Mouse (Mus musculus) forebrain, postnatal 0 days (tissue): ENCODE results near the gene Dhx29. TPM values are rescaled to one million over a fixed set of nuclear protein-coding genes. Genes with fewer than 3 reads are reported as not detected.

Experiments used
- ATAC-seq: fragments of 200-750 bp; cut with Nextera tagmentation; 2 replicates; pipeline ENCODE4 v1.8.0; 2017; ENCODE audit warnings: mild to moderate bottlenecking, moderate library complexity
- DNase-seq: peaks from one replicate; pipeline ENCODE4 v3.0.0-alpha.2; 2015
- H3K27ac ChIP-seq: fragments of 300-500 bp; sonication (generic); 2 replicates; pipeline ENCODE4 v1.5.1; 2014; ENCODE audit warnings: low read depth, mild to moderate bottlenecking, antibody characterized with exemption, low read length, moderate library complexity, mixed read lengths
- H3K27me3 ChIP-seq: fragments of 300-500 bp; sonication (generic); 2 replicates; pipeline ENCODE4 v1.6.1; 2014; ENCODE audit warnings: mild to moderate bottlenecking, low read length, mixed read lengths; ENCODE audit not compliant: insufficient read depth
- H3K36me3 ChIP-seq: fragments of 300-500 bp; sonication (generic); 2 replicates; pipeline ENCODE4 v1.6.1; 2014; ENCODE audit warnings: mild to moderate bottlenecking, moderate library complexity; ENCODE audit not compliant: insufficient read depth
- H3K4me1 ChIP-seq: fragments of 300-500 bp; sonication (generic); 2 replicates; pipeline ENCODE4 v1.6.1; 2014; ENCODE audit warnings: antibody characterized with exemption; ENCODE audit not compliant: insufficient read depth
- H3K4me2 ChIP-seq: fragments of 300-500 bp; sonication (generic); 2 replicates; pipeline ENCODE4 v1.6.1; 2014; ENCODE audit warnings: low read depth, mild to moderate bottlenecking, moderate library complexity
- H3K4me3 ChIP-seq: fragments of 300-500 bp; sonication (generic); 2 replicates; pipeline ENCODE4 v1.5.1; 2014; ENCODE audit warnings: low read depth, low read length, mixed read lengths
- H3K9ac ChIP-seq: fragments of 300-500 bp; sonication (generic); 2 replicates; pipeline ENCODE4 v1.6.1; 2014; ENCODE audit warnings: mild to moderate bottlenecking
- H3K9me3 ChIP-seq: fragments of 300-500 bp; sonication (generic); 2 replicates; pipeline ENCODE4 v1.6.1; 2016; ENCODE audit warnings: low read length
- CTCF ChIP-seq: sonication (generic); IDR thresholded peaks from 2 replicates; pipeline ENCODE4 v1.5.1; 2016; ENCODE audit warnings: antibody characterized with exemption, control low read depth, low read depth
- WGBS: fragments of 180-500 bp; shearing (Covaris S2); extraction: QIAGEN DNeasy Blood & Tissue Kit; methylation state at CpG from one replicate; pipeline ENCODE4 v1.1.7; 2014; 5-methylcytosine and 5-hydroxymethylcytosine counted together
- polyA plus RNA-seq: library from polyadenylated mRNA; unstranded; fragments of >200 nt; fragmentation: Nextera tagmentation; extraction: Ambion mirVana; gene quantifications from 2 replicates; pipeline ENCODE4 v1.2.1, GENCODE M21; 2015
- total RNA-seq: library from RNA; depleted of rRNA; stranded (reverse); fragments of >200 nt; gene quantifications from 2 replicates; pipeline ENCODE4 v1.2.3, GENCODE M21; 2014; rRNA removed

Dhx29 gene
- 24.9 and 33.6 TPM in 2 replicates for total RNA-seq
- 19.3 and 25.5 TPM in 2 replicates for polyA plus RNA-seq

DNA sequence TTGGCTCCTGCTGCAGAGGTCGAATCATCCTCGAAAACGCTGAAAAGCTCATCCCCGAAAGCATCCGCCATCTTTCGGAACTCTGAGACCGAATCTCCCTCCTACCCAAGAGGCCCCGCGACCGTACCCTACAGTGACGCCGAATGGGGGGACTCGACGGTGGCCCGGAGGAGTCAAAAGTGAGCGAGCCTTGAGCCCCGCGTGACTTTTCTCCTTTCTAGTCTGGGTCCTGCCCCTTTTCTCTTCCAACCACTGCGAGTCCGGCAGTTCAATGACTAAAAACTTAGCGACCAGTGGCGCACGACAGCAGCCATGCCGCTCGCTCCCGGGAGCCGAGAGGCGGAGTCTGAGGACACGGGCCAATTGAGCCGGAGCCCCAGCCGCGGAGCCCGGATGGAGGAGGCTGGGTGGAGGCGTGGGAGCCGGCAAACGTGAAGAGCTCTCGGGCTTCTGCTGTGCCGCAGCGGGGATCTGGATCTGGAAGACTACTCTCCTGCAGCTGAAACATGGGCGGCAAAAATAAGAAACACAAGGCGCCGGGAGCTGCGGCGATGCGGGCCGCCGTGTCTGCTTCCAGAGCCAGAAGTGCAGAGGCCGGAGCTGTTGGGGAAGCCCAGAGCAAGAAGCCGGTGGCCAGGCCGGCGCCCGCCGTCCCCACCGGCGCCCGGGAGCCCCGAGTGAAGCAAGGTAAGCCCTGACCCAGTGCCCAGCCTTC lies at the start of gene Dhx29, which contains the start of gene Mtrex:
Gene Dhx29 (plus strand): TSS at position 168 of the 715 bp plus-strand sequence.
Gene Mtrex (minus strand): TSS at position 112 of the 715 bp plus-strand sequence.
- Histone ChIP-seq H3K4me1 (peaks cover 12% of the 10 kb centered on the region; the same call in 1 of the 2 replicates), H3K27me3 (no peaks in the 10 kb centered on the region), H3K4me2 (peak within 1 kb of the TSS; percentile 83), H3K36me3 (peaks cover 5% of the 10 kb centered on the region; the same call in 1 of the 2 replicates), H3K27ac (peak within 1 kb of the TSS; percentile 88), H3K9me3 (no peaks in the 10 kb centered on the region), H3K9ac (peak within 1 kb of the TSS; percentile 75), H3K4me3 (peak within 1 kb of the TSS; percentile 90)
- WGBS = 3% methylated on average over 57 of the region's 57 CpGs
- 0 out of 2 replicates have a peak, but pooled peaks have one; percentile 5 for TF ChIP-seq CTCF
- ATAC-seq = peak; percentile 98
- DNase-seq = peak; percentile 98

DNA sequence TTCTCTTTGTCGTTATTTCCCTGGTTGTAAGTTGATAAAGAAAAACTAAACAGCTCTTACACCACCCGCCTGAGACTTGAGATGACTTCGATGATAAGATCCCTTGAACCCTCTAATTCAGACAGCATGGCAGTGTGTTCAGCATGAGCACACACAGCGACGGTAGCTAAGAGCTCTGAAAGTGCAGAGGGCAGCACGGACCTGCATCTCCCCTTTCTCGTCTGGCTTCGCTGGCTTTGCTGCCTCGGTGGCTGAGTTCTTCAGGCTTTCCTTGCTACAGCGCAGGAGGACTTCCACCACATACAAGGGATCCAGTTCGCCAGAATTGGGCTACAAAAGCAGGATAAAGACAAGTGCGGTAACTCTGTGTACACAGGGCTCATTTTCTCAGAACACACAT lies 40.0 kb upstream of the Dhx29 start:
- no peaks in the 10 kb centered on the region for H3K27me3 ChIP-seq
- ATAC-seq = no peak
- H3K4me1 ChIP-seq = no peaks in the 10 kb centered on the region
- H3K9me3 ChIP-seq = no peaks in the 10 kb centered on the region
- no peak overlapping the region for H3K27ac ChIP-seq
- no peak overlapping the region for H3K9ac ChIP-seq
- no peak for DNase-seq
- peaks cover 66% of the 10 kb centered on the region for H3K36me3 ChIP-seq
- H3K4me2 ChIP-seq = no peak overlapping the region
- H3K4me3 ChIP-seq = no peak overlapping the region
- no peak for TF ChIP-seq CTCF
- 94% methylated on average over 12 of the region's 12 CpGs for WGBS

DNA sequence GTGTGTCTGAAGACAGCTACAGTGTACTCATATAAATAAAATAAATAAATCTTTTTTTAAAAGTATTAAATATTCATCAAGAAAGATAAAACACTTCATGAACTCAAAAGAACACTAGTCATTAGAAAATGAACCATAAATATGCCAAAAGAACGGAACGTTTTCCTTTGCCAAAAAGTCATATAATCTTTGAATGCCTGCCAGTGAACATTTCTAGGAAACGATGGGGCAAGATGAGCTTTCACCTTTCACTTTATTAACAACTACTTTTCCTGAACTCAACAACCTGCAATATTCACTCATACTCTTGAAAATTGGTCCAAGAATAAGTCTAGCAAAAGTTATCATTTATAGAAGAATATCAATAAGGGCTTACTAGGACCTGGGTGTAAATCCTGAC lies 25.1 kb upstream of the Dhx29 start:
- H3K27ac ChIP-seq = no peak overlapping the region
- TF ChIP-seq CTCF = no peak
- H3K9me3 ChIP-seq = no peaks in the 10 kb centered on the region
- H3K4me2 ChIP-seq = no peak overlapping the region
- 86% methylated on average over 3 of the region's 3 CpGs for WGBS
- no peaks in the 10 kb centered on the region for H3K4me1 ChIP-seq
- H3K36me3 ChIP-seq = peaks cover 62% of the 10 kb centered on the region
- DNase-seq = no peak
- no peak overlapping the region for H3K9ac ChIP-seq
- H3K4me3 ChIP-seq = no peak overlapping the region
- ATAC-seq = no peak
- H3K27me3 ChIP-seq = no peaks in the 10 kb centered on the region

DNA sequence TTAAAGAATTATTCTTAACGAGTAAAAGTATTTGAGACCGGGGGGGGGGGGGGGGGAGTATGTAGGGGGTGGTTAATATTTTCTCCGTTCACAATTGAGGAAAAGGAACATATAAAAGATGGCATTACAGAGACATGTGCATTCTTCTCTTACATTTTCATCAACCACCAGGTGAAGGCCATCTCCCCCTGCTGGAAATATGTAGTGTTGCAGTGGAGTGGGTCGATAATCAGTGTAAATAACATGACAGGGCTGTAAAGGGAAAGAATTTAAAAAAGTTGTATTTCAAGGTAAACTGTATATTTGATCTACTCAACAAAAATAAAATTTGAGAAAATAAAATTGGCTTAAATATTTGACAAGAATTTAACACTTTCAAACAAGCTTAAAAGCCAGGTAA lies 17.6 kb upstream of the Dhx29 start:
- H3K36me3 ChIP-seq = peaks cover 34% of the 10 kb centered on the region

DNA sequence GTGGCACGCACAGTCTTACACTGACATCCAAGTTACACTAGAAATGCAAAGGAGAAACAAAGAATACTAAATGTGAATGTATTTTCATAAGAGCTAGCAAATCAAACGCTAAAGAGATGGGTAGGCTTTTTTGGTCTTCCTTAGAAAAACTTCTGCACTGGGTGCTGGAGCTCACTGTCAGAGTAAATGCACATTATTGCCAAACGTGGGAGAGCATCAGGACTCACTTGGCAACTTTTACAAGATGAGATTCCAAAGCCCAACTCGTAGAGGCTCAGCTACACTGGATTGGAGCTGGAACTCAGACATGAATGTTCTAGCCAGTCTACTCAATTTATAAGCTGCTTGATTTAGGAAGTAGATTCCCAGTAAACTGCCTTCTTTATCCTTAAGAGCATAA lies 16.8 kb upstream of the Dhx29 start:
- 82% methylated on average over 4 of the region's 4 CpGs for WGBS
- Histone ChIP-seq H3K27me3 (no peaks in the 10 kb centered on the region), H3K27ac (no peak overlapping the region), H3K36me3 (peaks cover 26% of the 10 kb centered on the region), H3K4me3 (no peak overlapping the region), H3K9me3 (no peaks in the 10 kb centered on the region), H3K9ac (no peak overlapping the region), H3K4me2 (no peak overlapping the region), H3K4me1 (no peaks in the 10 kb centered on the region)
- DNase-seq (no peak), ATAC-seq (no peak)
- TF ChIP-seq CTCF = no peak

More for the DNA sequence above, 17.6 kb upstream of the Dhx29 start:
- no peak overlapping the region for H3K9ac ChIP-seq
- no peaks in the 10 kb centered on the region for H3K27me3 ChIP-seq
- H3K4me2 ChIP-seq = no peak overlapping the region
- 70% methylated on average over 4 of the region's 4 CpGs for WGBS
- DNase-seq (peak; percentile 67), ATAC-seq (no peak; the same call in 1 of the 2 replicates)
- no peaks in the 10 kb centered on the region for H3K4me1 ChIP-seq
- no peak overlapping the region for H3K4me3 ChIP-seq
- no peak overlapping the region for H3K27ac ChIP-seq
- TF ChIP-seq CTCF = peak; percentile 83
- no peaks in the 10 kb centered on the region for H3K9me3 ChIP-seq

DNA sequence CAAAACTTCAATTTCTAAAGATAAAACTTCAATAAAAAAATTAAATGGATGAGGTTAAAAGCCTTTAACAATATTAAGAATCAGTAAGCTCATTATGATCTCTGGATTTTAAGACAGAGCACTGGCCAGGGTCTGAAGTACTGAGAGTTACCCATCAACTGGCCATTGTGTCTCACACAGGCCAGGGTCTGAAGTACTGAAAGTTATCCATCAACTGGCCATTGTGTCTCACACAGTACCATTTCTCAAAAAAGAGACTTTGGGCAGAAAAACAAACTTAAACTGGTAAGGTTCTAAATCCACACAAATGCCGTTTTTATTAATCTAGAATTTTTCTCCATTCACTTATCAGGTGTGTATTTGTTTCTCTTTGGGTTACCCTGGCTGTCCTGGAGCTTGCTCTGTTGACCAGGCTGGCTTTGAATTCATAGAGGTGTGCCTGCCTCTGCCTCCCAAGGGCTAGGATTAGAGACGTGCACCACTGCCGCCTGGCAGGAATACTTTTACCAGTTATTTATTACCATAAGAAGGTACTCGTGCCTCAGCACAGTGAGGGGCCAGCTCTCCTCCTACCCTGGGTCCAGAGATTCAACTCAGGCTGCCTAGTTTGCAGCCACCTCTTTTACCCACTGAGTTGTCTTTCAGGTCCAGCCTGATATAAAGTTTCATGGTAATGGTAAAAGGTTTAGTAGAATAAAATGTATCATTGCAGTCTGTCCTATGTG lies 8.0 kb upstream of the Dhx29 start:
- ATAC-seq = no peak
- Histone ChIP-seq H3K36me3 (peaks cover 19% of the 10 kb centered on the region), H3K4me1 (no peaks in the 10 kb centered on the region), H3K9me3 (no peaks in the 10 kb centered on the region), H3K4me3 (no peak overlapping the region), H3K9ac (no peak overlapping the region), H3K27ac (no peak overlapping the region), H3K27me3 (no peaks in the 10 kb centered on the region), H3K4me2 (no peak overlapping the region)
- WGBS = 87% methylated on average over 4 of the region's 4 CpGs
- no peak for DNase-seq
- no peak for TF ChIP-seq CTCF

DNA sequence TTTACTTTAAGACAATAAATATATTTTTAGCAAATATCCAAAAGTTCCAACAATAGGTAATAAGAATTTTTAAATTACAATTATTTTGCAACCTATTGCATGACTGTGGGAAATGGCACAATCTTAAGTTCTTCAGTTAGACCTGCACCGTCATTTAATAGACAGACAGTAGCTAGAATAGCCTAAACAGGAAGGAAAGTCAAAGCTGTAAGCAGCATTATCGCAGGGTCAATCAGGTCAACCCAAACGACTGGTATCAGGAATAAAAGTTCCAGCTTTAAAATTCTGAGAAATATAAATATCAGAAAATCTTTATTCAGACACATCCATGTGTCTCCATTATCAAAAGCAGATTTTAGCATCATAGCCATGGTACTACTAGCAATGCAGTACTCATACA lies 6.3 kb upstream of the Dhx29 start:
- no peak for DNase-seq
- Histone ChIP-seq H3K36me3 (peaks cover 19% of the 10 kb centered on the region), H3K9ac (no peak overlapping the region), H3K9me3 (no peaks in the 10 kb centered on the region), H3K27ac (no peak overlapping the region), H3K4me3 (no peak overlapping the region), H3K4me1 (peaks cover 2% of the 10 kb centered on the region; the same call in 1 of the 2 replicates), H3K4me2 (no peak overlapping the region), H3K27me3 (no peaks in the 10 kb centered on the region)
- 91% methylated on average over 3 of the region's 3 CpGs for WGBS
- no peak for ATAC-seq
- TF ChIP-seq CTCF = no peak
